Mouse (Mus musculus) ES-Bruce4 (cell line): Measurements from ENCODE around the gene Gsap. TPM values are rescaled to one million over a fixed set of nuclear protein-coding genes. Genes with fewer than 3 reads are reported as not detected.

Source experiments
- H3K27ac ChIP-seq: 2 replicates; pipeline ENCODE4 v1.5.1; 2012; ENCODE audit warnings: low read length, inconsistent platforms; ENCODE audit not compliant: insufficient read depth
- H3K27me3 ChIP-seq: 2 replicates; pipeline ENCODE4 v1.6.1; 2012; ENCODE audit warnings: mild to moderate bottlenecking, low read length, inconsistent platforms; ENCODE audit not compliant: control insufficient read depth, poor library complexity, insufficient read depth, severe bottlenecking
- H3K36me3 ChIP-seq: 2 replicates; pipeline ENCODE4 v1.6.1; 2012; ENCODE audit warnings: inconsistent platforms, mild to moderate bottlenecking, low read length, moderate library complexity; ENCODE audit not compliant: control insufficient read depth, poor library complexity, insufficient read depth, severe bottlenecking
- H3K4me1 ChIP-seq: one replicate; pipeline ENCODE4 v1.8.1; 2011; ENCODE audit warnings: low read length; ENCODE audit not compliant: control insufficient read depth, insufficient read depth
- H3K4me3 ChIP-seq: 2 replicates; pipeline ENCODE4 v1.5.1; 2011; ENCODE audit warnings: low read depth, mild to moderate bottlenecking, low read length
- H3K9ac ChIP-seq: 2 replicates; pipeline ENCODE4 v1.6.1; 2012; ENCODE audit warnings: low read depth, mild to moderate bottlenecking, inconsistent platforms; ENCODE audit not compliant: poor library complexity, severe bottlenecking
- H3K9me3 ChIP-seq: replicated peaks from 2 replicates; pipeline ENCODE4 v1.6.1; 2012; ENCODE audit warnings: mild to moderate bottlenecking, low read length, inconsistent platforms; ENCODE audit not compliant: control insufficient read depth, poor library complexity, insufficient read depth, severe bottlenecking
- CTCF ChIP-seq: IDR thresholded peaks from one replicate; pipeline ENCODE4 v1.8.1; 2011; ENCODE audit warnings: low read depth, low read length
- EP300 ChIP-seq: IDR thresholded peaks from 2 replicates; pipeline ENCODE4 v1.6.1; 2011; ENCODE audit warnings: low read depth, low read length; ENCODE audit not compliant: insufficient read depth
- POLR2A ChIP-seq: IDR thresholded peaks from one replicate; pipeline ENCODE4 v1.8.1; 2011; ENCODE audit warnings: low read length; ENCODE audit not compliant: insufficient read depth
- polyA plus RNA-seq: library from polyadenylated mRNA; stranded (reverse); fragments of >200 nt; gene quantifications from 2 replicates; pipeline ENCODE4 v1.2.4, GENCODE M21; 2011; ENCODE audit warnings: low read depth; ENCODE audit not compliant: missing spikeins, insufficient read depth, insufficient read length

Gene Gsap
- polyA plus RNA-seq, 1 experiment, result 8.9 TPM

GRCm38 (mm10) chr5:21246794-21247193 lies 60.7 kb downstream of the Gsap start:
- no peak for TF ChIP-seq EP300
- TF ChIP-seq CTCF, result no peak
- no peak for TF ChIP-seq POLR2A
- H3K27me3 ChIP-seq, result no peaks in the 10 kb centered on the region
- H3K9me3 ChIP-seq, result peaks cover 34% of the 10 kb centered on the region
- H3K4me3 ChIP-seq, result no peak overlapping the region
- no peak overlapping the region for H3K9ac ChIP-seq
- H3K36me3 ChIP-seq, result no peaks in the 10 kb centered on the region
- H3K4me1 ChIP-seq, result no peaks in the 10 kb centered on the region
- no peak overlapping the region for H3K27ac ChIP-seq

GRCm38 (mm10) chr5:21247916-21248315 lies 61.9 kb downstream of the Gsap start:
- Histone ChIP-seq H3K36me3 (no peaks in the 10 kb centered on the region), H3K27ac (no peak overlapping the region), H3K4me3 (no peak overlapping the region), H3K27me3 (no peaks in the 10 kb centered on the region), H3K9me3 (peaks cover 29% of the 10 kb centered on the region), H3K9ac (no peak overlapping the region), H3K4me1 (no peaks in the 10 kb centered on the region)
- TF ChIP-seq POLR2A (no peak), EP300 (no peak), CTCF (no peak)

- H3K4me1 ChIP-seq, result no peaks in the 10 kb centered on the region
- no peak overlapping the region for H3K4me3 ChIP-seq
- H3K27ac ChIP-seq, result no peak overlapping the region
These were observed 62.8 kb downstream of the Gsap start for GRCm38 (mm10) chr5:21248834-21249233.

GRCm38 (mm10) chr5:21254731-21255525 lies 68.9 kb downstream of the Gsap start:
- TF ChIP-seq CTCF, result no peak
- no peak for TF ChIP-seq EP300
- TF ChIP-seq POLR2A, result no peak
- Histone ChIP-seq H3K27me3 (no peaks in the 10 kb centered on the region), H3K4me3 (no peak overlapping the region), H3K9me3 (no peaks in the 10 kb centered on the region), H3K9ac (no peak overlapping the region), H3K36me3 (no peaks in the 10 kb centered on the region), H3K27ac (no peak overlapping the region), H3K4me1 (no peaks in the 10 kb centered on the region)

More at GRCm38 (mm10) chr5:21248834-21249233, 62.8 kb downstream of the Gsap start:
- Histone ChIP-seq H3K9ac (no peak overlapping the region), H3K36me3 (no peaks in the 10 kb centered on the region), H3K9me3 (peaks cover 20% of the 10 kb centered on the region), H3K27me3 (no peaks in the 10 kb centered on the region)
- TF ChIP-seq CTCF, result no peak
- TF ChIP-seq EP300, result no peak
- no peak for TF ChIP-seq POLR2A

- TF ChIP-seq CTCF (no peak), POLR2A (no peak), EP300 (no peak)
- no peaks in the 10 kb centered on the region for H3K4me1 ChIP-seq
These were observed 69.6 kb downstream of the Gsap start for GRCm38 (mm10) chr5:21255551-21256132.

GRCm38 (mm10) chr5:21257126-21257525 lies 71.1 kb downstream of the Gsap start:
- no peak overlapping the region for H3K27ac ChIP-seq
- no peak overlapping the region for H3K9ac ChIP-seq
- no peak overlapping the region for H3K4me3 ChIP-seq
- no peaks in the 10 kb centered on the region for H3K36me3 ChIP-seq
- H3K4me1 ChIP-seq, result no peaks in the 10 kb centered on the region
- no peaks in the 10 kb centered on the region for H3K27me3 ChIP-seq
- H3K9me3 ChIP-seq, result no peaks in the 10 kb centered on the region
- no peak for TF ChIP-seq CTCF
- no peak for TF ChIP-seq POLR2A

More at GRCm38 (mm10) chr5:21255551-21256132, 69.6 kb downstream of the Gsap start:
- no peak overlapping the region for H3K27ac ChIP-seq
- H3K36me3 ChIP-seq, result no peaks in the 10 kb centered on the region
- no peaks in the 10 kb centered on the region for H3K27me3 ChIP-seq
- no peak overlapping the region for H3K4me3 ChIP-seq
- H3K9ac ChIP-seq, result no peak overlapping the region
- H3K9me3 ChIP-seq, result no peaks in the 10 kb centered on the region
